Mouse (Mus musculus) left cerebral cortex, adult 9 months (tissue): Measurements from ENCODE around the gene Tmem59l.
A peak's percentile ranks its signal among the peaks of the same experiment; 100 is the strongest.

Experiments
- DNase-seq, 2 experiments: peaks; one replicate each; pipeline ENCODE4 v3.0.0; 2022; ENCODE audit warnings: low spot score in 2 of 2

Tmem59l gene

GRCm38 (mm10) chr8:70460606-70461005 lies 26.6 kb downstream of the Tmem59l start:
- DNase-seq, result no peak

GRCm38 (mm10) chr8:70460199-70460598 lies 27.0 kb downstream of the Tmem59l start:
- DNase-seq, result no peak

GRCm38 (mm10) chr8:70459636-70460035 lies 27.5 kb downstream of the Tmem59l start:
- DNase-seq, result no peak

- no peak for DNase-seq
These were observed 28.7 kb downstream of the Tmem59l start for GRCm38 (mm10) chr8:70458462-70458861.

GRCm38 (mm10) chr8:70457882-70458281 lies 29.3 kb downstream of the Tmem59l start:
- DNase-seq, result no peak

GRCm38 (mm10) chr8:70456996-70457395 lies 30.2 kb downstream of the Tmem59l start:
- no peak for DNase-seq

- DNase-seq, result peak in 1 of 2 experiments; percentile 56
These were observed 33.3 kb downstream of the Tmem59l start for GRCm38 (mm10) chr8:70453852-70454251.

GRCm38 (mm10) chr8:70452196-70452966 lies 34.8 kb downstream of the Tmem59l start:
- DNase-seq, result no peak

- DNase-seq, result peak in 1 of 2 experiments; percentile 43
These were observed 39.3 kb downstream of the Tmem59l start for GRCm38 (mm10) chr8:70447639-70448420.

- DNase-seq, result no peak
These were observed 41.2 kb downstream of the Tmem59l start for GRCm38 (mm10) chr8:70445988-70446387.

GRCm38 (mm10) chr8:70443326-70443725 lies 43.8 kb downstream of the Tmem59l start:
- no peak for DNase-seq

- DNase-seq, result no peak
These were observed 45.6 kb downstream of the Tmem59l start for GRCm38 (mm10) chr8:70441565-70441964.

GRCm38 (mm10) chr8:70440246-70440645 lies 46.9 kb downstream of the Tmem59l start:
- no peak for DNase-seq

- DNase-seq, result no peak
These were observed 47.3 kb downstream of the Tmem59l start for GRCm38 (mm10) chr8:70439848-70440179.

GRCm38 (mm10) chr8:70439055-70439847 lies 47.9 kb downstream of the Tmem59l start, which contains the start of gene Crtc1:
Crtc1 (minus strand) TSS chr8:70439579.
- DNase-seq, result peak; percentile 93 to 95

GRCm38 (mm10) chr8:70438423-70438822 lies 48.7 kb downstream of the Tmem59l start:
- DNase-seq, result no peak

GRCm38 (mm10) chr8:70435156-70435555 lies 52.0 kb downstream of the Tmem59l start:
- no peak for DNase-seq
